In the genomic region with DNA sequence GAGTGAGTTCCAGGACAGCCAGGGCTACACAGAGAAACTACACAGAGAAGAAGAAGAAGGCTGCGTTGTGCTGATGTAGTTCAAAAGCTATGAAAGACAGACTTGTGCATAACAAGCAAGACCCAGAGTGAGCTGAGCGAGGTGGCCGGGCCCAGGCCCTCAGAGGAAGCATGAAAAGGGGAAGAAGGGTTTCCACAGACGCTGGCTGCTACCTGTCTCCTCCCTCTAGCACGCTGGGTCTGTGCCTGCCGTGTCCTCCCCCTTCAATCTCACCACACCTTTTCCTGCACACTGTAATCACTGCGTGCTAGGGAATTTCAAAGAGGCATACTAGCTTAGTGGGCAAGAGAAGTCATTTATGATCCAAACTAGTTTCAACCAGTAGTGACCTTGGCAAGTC, we compare ENCODE assay signal across 26 mouse cellular contexts. TPM values are rescaled to one million over a fixed set of nuclear protein-coding genes. Genes with fewer than 3 reads are reported as not detected.
A peak's percentile ranks its signal among the peaks of the same experiment; 100 is the strongest.
DNase-seq lines count a peak whose midpoint lies in the region; ATAC-seq and TF ChIP-seq lines count a peak whose summit lies in the region.
"Had no signal": no experiment of that assay in that cellular context is flagged by ENCODE, and none has a peak within 500 bp of the region (broad histone marks: within the 10 kb centered on the region; RNA-seq: fewer than 3 reads in every experiment).

No protein-coding gene starts in this region.

- no peaks in the 10 kb centered on the region for H3K9me3 ChIP-seq in kidney, embryonic 14.5 days (ENCODE audit: control insufficient read depth, low read length)
- H3K9me3 ChIP-seq: forebrain, embryonic 15.5 days; hindbrain, embryonic 10.5 days; kidney, embryonic 15.5 days; midbrain, embryonic 15.5 days; neural tube, embryonic 13.5 days; stomach, embryonic 15.5 days had no signal

- intact Hi-C loops in gastrocnemius, adult 2 months (cut with DNase I), result no loop called here
- intact Hi-C loops in left cerebral cortex, adult 2 months (cut with DNase I), result no loop called here

- 89% methylated on average over 7 of the region's 7 CpGs for WGBS in kidney, embryonic 14.5 days

- TF ChIP-seq CTCF in gastrocnemius, adult 2 months (IDR thresholded peaks at IDR 0.05), result no peak
- no peak for TF ChIP-seq CTCF in left cerebral cortex, adult 2 months (IDR thresholded peaks at IDR 0.05)

- peaks cover 15% of the 10 kb centered on the region for H3K4me1 ChIP-seq in kidney, embryonic 14.5 days (ENCODE audit: control insufficient read depth, insufficient read depth, low read length)
- H3K4me1 ChIP-seq: forebrain, embryonic 15.5 days; hindbrain, embryonic 10.5 days; midbrain, embryonic 15.5 days had no signal

- H3K9ac ChIP-seq in kidney, embryonic 14.5 days (ENCODE audit: low read depth, low read length), result no peak overlapping the region
- H3K9ac ChIP-seq: forebrain, embryonic 15.5 days; kidney, embryonic 15.5 days; liver, embryonic 14.5 days; lung, embryonic 14.5 days; midbrain, embryonic 15.5 days; neural tube, embryonic 13.5 days; stomach, embryonic 15.5 days had no signal

- H3K4me3 ChIP-seq in gastrocnemius, adult 2 months, result no peak overlapping the region
- H3K4me3 ChIP-seq in kidney, embryonic 14.5 days (ENCODE audit: low read length), result no peak overlapping the region
- H3K4me3 ChIP-seq in left cerebral cortex, adult 2 months, result no peak overlapping the region
- H3K4me3 ChIP-seq: forebrain, embryonic 15.5 days; hindbrain, embryonic 10.5 days; kidney, embryonic 15.5 days; midbrain, embryonic 15.5 days; neural tube, embryonic 13.5 days; stomach, embryonic 15.5 days had no signal

- H3K27ac ChIP-seq in gastrocnemius, adult 2 months, result peak overlapping the region; percentile 50; the same call in 1 of the 2 replicates
- H3K27ac ChIP-seq in kidney, embryonic 14.5 days (ENCODE audit: low read depth, low read length), result no peak overlapping the region
- no peak overlapping the region for H3K27ac ChIP-seq in left cerebral cortex, adult 2 months
- H3K27ac ChIP-seq: forebrain, embryonic 15.5 days; hindbrain, embryonic 10.5 days; kidney, embryonic 15.5 days; liver, embryonic 14.5 days; midbrain, embryonic 15.5 days; neural tube, embryonic 13.5 days; stomach, embryonic 15.5 days had no signal

- no peak overlapping the region for H3K4me2 ChIP-seq in kidney, embryonic 14.5 days (replicated peaks; ENCODE audit: low read depth, low read length)
- H3K4me2 ChIP-seq: forebrain, embryonic 15.5 days; kidney, embryonic 15.5 days; lung, embryonic 14.5 days; midbrain, embryonic 15.5 days; neural tube, embryonic 13.5 days; stomach, embryonic 15.5 days had no signal

- H3K27me3 ChIP-seq in splenic B cell, adult 2 months (ENCODE audit: control insufficient read depth, insufficient read depth, low read length, poor library complexity, severe bottlenecking), result no peaks in the 10 kb centered on the region
- no peaks in the 10 kb centered on the region for H3K27me3 ChIP-seq in kidney, embryonic 14.5 days (ENCODE audit: control insufficient read depth, insufficient read depth, low read length)
- H3K27me3 ChIP-seq: forebrain, embryonic 15.5 days; kidney, embryonic 15.5 days; midbrain, embryonic 15.5 days; neural tube, embryonic 13.5 days; Patski; stomach, embryonic 15.5 days had no signal

- DNase-seq in gastrocnemius, adult 2 months, result no peak
- DNase-seq in gastrocnemius, postnatal 25 days, result no peak
- DNase-seq in ZHBTc4 (ENCODE audit: low read depth, low spot score), result peak; percentile 33
- DNase-seq in splenic B cell, adult 2 months (ENCODE audit: low read depth, low spot score), result peak; percentile 53
- no peak for DNase-seq in left cerebral cortex, adult 2 months (ENCODE audit: extremely low spot score in 1 of 2, low spot score in 2 of 2)
- DNase-seq: adrenal gland, adult 2 months; cerebellum, adult 8-10 months; cerebellum, postnatal 36 days; gastrocnemius, postnatal 14 days; kidney, postnatal 36 days; lung, embryonic 14.5 days; right cerebral cortex, adult 18-20 months; thymus, postnatal 36 days had no signal

- peaks cover 3% of the 10 kb centered on the region; the same call in 1 of the 2 replicates for H3K36me3 ChIP-seq in splenic B cell, adult 2 months (ENCODE audit: control insufficient read depth, insufficient read depth, low read length, poor library complexity, severe bottlenecking)
- no peaks in the 10 kb centered on the region for H3K36me3 ChIP-seq in kidney, embryonic 14.5 days (ENCODE audit: control insufficient read depth, insufficient read depth, low read length)
- H3K36me3 ChIP-seq: stomach, embryonic 15.5 days had no signal

- peak; percentile 87 for ATAC-seq in hematopoietic stem cell, adult 5-6 weeks (replicated peaks in 1 of 2; ENCODE audit: insufficient read depth in 1 of 2, low FRiP score in 2 of 2, low TSS enrichment in 1 of 2, low read depth in 1 of 2, poor library complexity in 2 of 2, severe bottlenecking in 2 of 2)
- ATAC-seq in kidney, embryonic 14.5 days (ENCODE audit: low FRiP score, low TSS enrichment), result no peak
- ATAC-seq: CD4-positive, CD25-positive, alpha-beta regulatory T cell, adult 4 months; forebrain, embryonic 15.5 days; hindbrain, embryonic 16.5 days; intestine, embryonic 16.5 days; midbrain, embryonic 15.5 days; Patski had no signal

RNA-seq across cellular contexts. Expression of a gene that starts 36.8 kb away (rescaled TPM):
- total RNA-seq in gastrocnemius, adult 2 months (2021), result 10 to 100 TPM; 13.2 to 21.8 TPM
- total RNA-seq in gastrocnemius, postnatal 25 days (2021), result 10 to 100 TPM; 22.5 to 34.6 TPM
- 4.6 and 9.3 TPM in 2 replicates for total RNA-seq in hematopoietic stem cell, adult 5-6 weeks (2017)
- polyA plus RNA-seq in kidney, embryonic 14.5 days (2014; fragmentation: Nextera tagmentation; extraction: Ambion mirVana), result 20.7 and 23.3 TPM in 2 replicates
- total RNA-seq in left cerebral cortex, adult 2 months (2021), result 1 to 10 TPM; 8.5 to 9.7 TPM

Comparison
In these comparisons a context has a peak if more than half of its experiments do, and no peak if none do; other contexts are left out.
1. DNase-seq: peak in ZHBTc4 (single experiment) and splenic B cell, adult 2 months (single experiment); none in gastrocnemius, adult 2 months (single experiment), gastrocnemius, postnatal 25 days (single experiment) and left cerebral cortex, adult 2 months (0 of 2).